Mouse (Mus musculus) thymus, adult 2 months (tissue): ENCODE results near the gene Pacrg. TPM values are rescaled to one million over a fixed set of nuclear protein-coding genes. Genes with fewer than 3 reads are reported as not detected.

ENCODE experiments used
- DNase-seq: peaks from one replicate; pipeline ENCODE4 v3.0.0; 2021
- H3K27ac ChIP-seq: fragments of 200-500 bp; 2 replicates; pipeline ENCODE4 v1.5.1; 2012; ENCODE audit warnings: low read length, control low read depth; ENCODE audit not compliant: control insufficient read depth, insufficient read depth
- H3K27me3 ChIP-seq: fragments of 200-500 bp; 2 replicates; pipeline ENCODE4 v1.6.1; 2012; ENCODE audit warnings: mild to moderate bottlenecking, low read length, moderate library complexity, mixed read lengths; ENCODE audit not compliant: control insufficient read depth, insufficient read depth
- H3K36me3 ChIP-seq: fragments of 200-500 bp; 2 replicates; pipeline ENCODE4 v1.6.1; 2012; ENCODE audit warnings: mild to moderate bottlenecking, low read length, moderate library complexity; ENCODE audit not compliant: control insufficient read depth, insufficient read depth
- H3K4me1 ChIP-seq: fragments of 200-500 bp; replicated peaks from 2 replicates; pipeline ENCODE4 v1.6.1; 2012; ENCODE audit warnings: low read length; ENCODE audit not compliant: control insufficient read depth, insufficient read depth
- H3K4me3 ChIP-seq: fragments of 200-500 bp; 2 replicates; pipeline ENCODE4 v1.5.1; 2012; ENCODE audit warnings: mild to moderate bottlenecking, low read length, control low read depth, moderate library complexity; ENCODE audit not compliant: control insufficient read depth, insufficient read depth
- CTCF ChIP-seq: fragments of 200-500 bp; IDR thresholded peaks from 2 replicates; pipeline ENCODE4 v1.5.1; 2012; ENCODE audit warnings: mild to moderate bottlenecking, control low read depth, low read length, moderate library complexity, borderline replicate concordance; ENCODE audit not compliant: control insufficient read depth, poor library complexity, insufficient read depth; ENCODE audit errors: extremely low read depth
- POLR2A ChIP-seq: fragments of 200-500 bp; IDR thresholded peaks from 2 replicates; pipeline ENCODE4 v1.6.1; 2012; ENCODE audit warnings: mild to moderate bottlenecking, low read length, control low read depth, moderate library complexity; ENCODE audit not compliant: control insufficient read depth, poor library complexity, insufficient read depth; ENCODE audit errors: extremely low read depth
- WGBS: fragments of 180-500 bp; shearing (Covaris S2); methylation state at CpG from one replicate; pipeline ENCODE4 v1.1.7; 2018; 5-methylcytosine and 5-hydroxymethylcytosine counted together
- polyA plus RNA-seq: library from polyadenylated mRNA; depleted of rRNA; stranded (reverse); fragments of >200 nt; gene quantifications from 2 replicates; pipeline ENCODE4 v1.2.3, GENCODE M21; 2012

The Pacrg gene
- polyA plus RNA-seq, 1 experiment = 0.34 TPM

- no peaks in the 10 kb centered on the region for H3K36me3 ChIP-seq
- no peak overlapping the region for H3K4me3 ChIP-seq
- H3K27me3 ChIP-seq = no peaks in the 10 kb centered on the region
- no peaks in the 10 kb centered on the region for H3K4me1 ChIP-seq
- no peak for DNase-seq
- WGBS = 61% methylated on average over 10 of the region's 10 CpGs
- TF ChIP-seq POLR2A (no peak), CTCF (no peak)
- no peak overlapping the region for H3K27ac ChIP-seq
Measured at GRCm38 (mm10) chr17:10397924-10398627, 442.0 kb downstream of the Pacrg start.

- WGBS = 89% methylated on average over 11 of the region's 11 CpGs
- Histone ChIP-seq H3K27ac (no peak overlapping the region), H3K4me3 (no peak overlapping the region), H3K36me3 (no peaks in the 10 kb centered on the region), H3K27me3 (no peaks in the 10 kb centered on the region), H3K4me1 (no peaks in the 10 kb centered on the region)
- no peak for DNase-seq
- no peak for TF ChIP-seq CTCF
- no peak for TF ChIP-seq POLR2A
Measured at GRCm38 (mm10) chr17:10397336-10397735, 442.8 kb downstream of the Pacrg start.

DNA sequence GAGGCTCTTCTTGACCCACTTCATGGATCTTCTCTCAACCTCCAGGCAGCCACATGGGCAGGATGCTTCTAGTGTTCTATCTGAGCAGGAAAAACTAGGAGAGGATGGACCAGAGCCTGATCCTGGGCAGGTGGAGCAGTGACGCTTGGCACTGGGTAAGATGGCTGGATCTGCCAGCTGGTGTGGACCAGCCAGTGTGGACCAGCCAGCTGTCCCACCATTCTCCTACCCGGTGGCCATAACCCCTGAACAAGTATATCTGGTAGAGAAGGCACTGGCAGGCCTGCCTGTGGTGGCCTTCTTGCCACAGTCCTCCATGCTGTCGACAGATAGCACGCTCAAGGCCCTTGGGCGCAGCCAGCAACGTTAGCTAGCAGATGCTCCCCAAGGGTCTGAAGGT lies 443.2 kb downstream of the Pacrg start:
- Histone ChIP-seq H3K4me1 (no peaks in the 10 kb centered on the region), H3K36me3 (no peaks in the 10 kb centered on the region), H3K4me3 (no peak overlapping the region), H3K27ac (no peak overlapping the region), H3K27me3 (no peaks in the 10 kb centered on the region)
- no peak for TF ChIP-seq CTCF
- no peak for TF ChIP-seq POLR2A
- WGBS = 97% methylated on average over 6 of the region's 6 CpGs
- no peak for DNase-seq

DNA sequence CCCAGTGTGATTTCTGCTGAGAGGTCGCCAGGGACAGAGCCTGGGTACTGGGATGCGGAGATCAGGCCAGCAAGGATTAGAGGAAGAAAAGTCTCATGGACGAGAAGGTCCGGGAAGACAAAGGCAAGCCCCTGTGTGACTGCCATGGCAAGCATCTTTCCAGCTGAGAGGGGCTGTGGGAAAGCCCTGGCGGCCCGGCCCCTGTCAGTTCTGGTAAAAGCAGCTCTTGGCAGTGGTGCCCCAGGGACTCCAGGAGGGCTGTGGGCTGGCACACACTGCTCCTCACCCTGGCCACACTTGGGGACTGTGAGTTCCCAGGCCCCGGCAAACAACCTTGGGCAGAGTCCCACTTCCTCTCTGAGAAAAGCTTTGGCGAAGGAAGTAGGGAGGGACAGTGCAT lies 445.3 kb downstream of the Pacrg start:
- no peak overlapping the region for H3K27ac ChIP-seq
- WGBS = 88% methylated on average over 8 of the region's 8 CpGs
- no peak for DNase-seq
- no peaks in the 10 kb centered on the region for H3K36me3 ChIP-seq
- H3K4me1 ChIP-seq = no peaks in the 10 kb centered on the region
- H3K27me3 ChIP-seq = no peaks in the 10 kb centered on the region
- H3K4me3 ChIP-seq = no peak overlapping the region
- TF ChIP-seq CTCF = no peak
- TF ChIP-seq POLR2A = no peak

DNA sequence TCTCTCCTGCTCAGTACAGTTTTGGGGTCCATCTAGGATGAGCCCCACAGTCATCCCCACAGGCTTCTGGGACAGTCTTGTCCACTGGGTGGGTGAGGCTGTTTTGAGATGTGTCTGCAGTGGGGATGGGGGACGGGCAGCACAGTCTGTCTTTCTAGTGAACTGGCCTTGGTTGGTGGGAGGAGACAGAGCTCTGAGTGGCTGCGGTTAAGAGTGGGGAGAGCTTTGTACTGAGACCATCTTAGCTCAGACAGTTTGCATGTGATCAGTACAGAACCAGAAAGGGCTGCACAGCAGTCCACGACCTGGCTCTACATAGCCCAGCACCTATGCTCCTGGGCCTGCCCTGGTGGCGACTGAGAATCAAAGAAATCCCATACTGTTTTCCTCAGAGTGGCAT lies 446.3 kb downstream of the Pacrg start:
- TF ChIP-seq CTCF = no peak
- no peak for TF ChIP-seq POLR2A
- Histone ChIP-seq H3K27me3 (no peaks in the 10 kb centered on the region), H3K27ac (no peak overlapping the region), H3K4me3 (no peak overlapping the region), H3K36me3 (no peaks in the 10 kb centered on the region), H3K4me1 (no peaks in the 10 kb centered on the region)
- no peak for DNase-seq
- WGBS = 92% methylated on average over 4 of the region's 4 CpGs

GRCm38 (mm10) chr17:10392342-10393034 lies 447.6 kb downstream of the Pacrg start:
- no peaks in the 10 kb centered on the region for H3K4me1 ChIP-seq
- no peak overlapping the region for H3K27ac ChIP-seq
- no peak overlapping the region for H3K4me3 ChIP-seq
- H3K27me3 ChIP-seq = no peaks in the 10 kb centered on the region
- WGBS = 24% methylated on average over 14 of the region's 14 CpGs
- DNase-seq = no peak
- TF ChIP-seq POLR2A (no peak), CTCF (no peak)
- no peaks in the 10 kb centered on the region for H3K36me3 ChIP-seq
